Mouse (Mus musculus): ENCODE data around the gene Bmi1.

The Bmi1 gene

GRCm38 (mm10) chr2:18676936-18677491 is at the start of gene Bmi1:
Gene Bmi1 (plus strand): TSS chr2:18677018.
- DNase-seq: peak; percentile 59

GRCm38 (mm10) chr2:18630547-18630946 is 46.3 kb upstream of the Bmi1 start:
- no peak for DNase-seq

GRCm38 (mm10) chr2:18635052-18635451 is 41.8 kb upstream of the Bmi1 start:
- peak; percentile 77 for DNase-seq

- DNase-seq: no peak
Measured at GRCm38 (mm10) chr2:18648563-18648962, 28.3 kb upstream of the Bmi1 start.

- no peak for DNase-seq
Measured at GRCm38 (mm10) chr2:18654821-18655220, 22.0 kb upstream of the Bmi1 start.

- no peak for DNase-seq
Measured at GRCm38 (mm10) chr2:18664003-18664402, 12.8 kb upstream of the Bmi1 start.

GRCm38 (mm10) chr2:18671041-18671440 is 5.8 kb upstream of the Bmi1 start:
- no peak for DNase-seq

GRCm38 (mm10) chr2:18672133-18672765 is 4.6 kb upstream of the Bmi1 start, which contains the start of gene Commd3:
Gene Commd3 (plus strand): TSS chr2:18672384.
- DNase-seq: peak; percentile 97

GRCm38 (mm10) chr2:18672766-18673164 is 4.1 kb upstream of the Bmi1 start:
- DNase-seq: no peak

GRCm38 (mm10) chr2:18673766-18674165 is 3.1 kb upstream of the Bmi1 start:
- no peak for DNase-seq

GRCm38 (mm10) chr2:18674193-18674902 is 2.5 kb upstream of the Bmi1 start:
- DNase-seq: no peak

GRCm38 (mm10) chr2:18675681-18676456 is 949 bp upstream of the Bmi1 start:
- no peak for DNase-seq

GRCm38 (mm10) chr2:18676457-18676935 is 322 bp upstream of the Bmi1 start:
- DNase-seq: peak; percentile 81

GRCm38 (mm10) chr2:18677631-18678471 is 1.0 kb downstream of the Bmi1 start:
- peak; percentile 47 for DNase-seq

GRCm38 (mm10) chr2:18679701-18680100 is 2.9 kb downstream of the Bmi1 start:
- DNase-seq: no peak

- no peak for DNase-seq
Measured at GRCm38 (mm10) chr2:18680501-18680900, 3.7 kb downstream of the Bmi1 start.

GRCm38 (mm10) chr2:18680961-18681360 is 4.1 kb downstream of the Bmi1 start:
- peak; percentile 71 for DNase-seq

- DNase-seq: no peak
Measured at GRCm38 (mm10) chr2:18684062-18684461, 7.2 kb downstream of the Bmi1 start.

- no peak for DNase-seq
Measured at GRCm38 (mm10) chr2:18686386-18686785, 9.6 kb downstream of the Bmi1 start.

GRCm38 (mm10) chr2:18686826-18687519 is 10.2 kb downstream of the Bmi1 start:
- no peak for DNase-seq

GRCm38 (mm10) chr2:18687671-18688170 is 10.9 kb downstream of the Bmi1 start:
- DNase-seq: no peak
